Mouse (Mus musculus) ES-E14 (cell line): Measurements from ENCODE around the gene Mras. TPM values are rescaled to one million over a fixed set of nuclear protein-coding genes. Genes with fewer than 3 reads are reported as not detected.

Source experiments
- DNase-seq: peaks from one replicate; pipeline ENCODE4 v3.0.0-alpha.2; 2013; ENCODE audit warnings: low read depth, low spot score
- H3K27ac ChIP-seq: 2 replicates; pipeline ENCODE4 v1.5.1; 2012; ENCODE audit warnings: low read depth, mild to moderate bottlenecking, low read length, moderate library complexity, mixed read lengths; ENCODE audit not compliant: poor library complexity, insufficient read depth, severe bottlenecking
- H3K36me3 ChIP-seq: 2 replicates; pipeline ENCODE4 v1.6.1; 2012; ENCODE audit warnings: mild to moderate bottlenecking, low read length, moderate library complexity, mixed read lengths; ENCODE audit not compliant: control insufficient read depth, poor library complexity, insufficient read depth, severe bottlenecking
- H3K4me1 ChIP-seq, 2 experiments: fragments of 150-350 bp in 1 of 2; sonication (generic) in 1 of 2; 2 replicates each; pipeline ENCODE4 v1.6.1; 2012; ENCODE audit warnings: low read length in 2 of 2, mild to moderate bottlenecking in 1 of 2, mixed read lengths in 1 of 2; ENCODE audit not compliant: control insufficient read depth in 2 of 2, insufficient read depth in 2 of 2, poor library complexity in 1 of 2
- H3K4me3 ChIP-seq, 2 experiments: fragments of 150-350 bp in 1 of 2; sonication (generic) in 1 of 2; 2 replicates each; pipeline ENCODE4 v1.5.1; 2012; ENCODE audit warnings: low read length in 2 of 2, low read depth in 1 of 2, mild to moderate bottlenecking in 1 of 2, mixed read lengths in 1 of 2; ENCODE audit not compliant: insufficient read depth in 1 of 2, poor library complexity in 1 of 2, severe bottlenecking in 1 of 2
- H3K9ac ChIP-seq: 2 replicates; pipeline ENCODE4 v1.6.1; 2012; ENCODE audit warnings: low read depth, mild to moderate bottlenecking, low read length, mixed read lengths; ENCODE audit not compliant: poor library complexity, insufficient read depth, severe bottlenecking
- H3K9me3 ChIP-seq: fragments of 150-350 bp; sonication (generic); 2 replicates; pipeline ENCODE4 v1.6.1; 2012; ENCODE audit warnings: low read depth, mild to moderate bottlenecking, low read length; ENCODE audit not compliant: control insufficient read depth, insufficient read depth
- CHD2 ChIP-seq: IDR thresholded peaks from 2 replicates; pipeline ENCODE4 v1.6.1; 2014; ENCODE audit warnings: mild to moderate bottlenecking, low read depth, low read length, inconsistent platforms
- HCFC1 ChIP-seq: IDR thresholded peaks from 2 replicates; pipeline ENCODE4 v1.6.1; 2012; ENCODE audit warnings: low read length, inconsistent platforms, borderline replicate concordance; ENCODE audit not compliant: insufficient read depth
- MAFK ChIP-seq: IDR thresholded peaks from 2 replicates; pipeline ENCODE4 v1.6.1; 2014; ENCODE audit warnings: mild to moderate bottlenecking, low read depth, low read length, inconsistent platforms; ENCODE audit not compliant: insufficient read depth
- ZC3H11A ChIP-seq: IDR thresholded peaks from 2 replicates; pipeline ENCODE4 v1.6.1; 2012; ENCODE audit warnings: low read depth, mild to moderate bottlenecking, inconsistent platforms, low read length, borderline replicate concordance
- ZNF384 ChIP-seq: IDR thresholded peaks from 2 replicates; pipeline ENCODE4 v1.6.1; 2012; ENCODE audit warnings: low read depth, low read length, inconsistent platforms
- in situ Hi-C, 2 experiments: fragments of 600-800 bp; cut with MboI; formaldehyde crosslinking; loops; one replicate each; pipeline ENCODE4 v1.15.1; 2025; ENCODE audit warnings: low sequenced_read_pairs in 2 of 2, inconsistent platforms in 1 of 2; ENCODE audit not compliant: unreplicated experiment in 2 of 2
- total RNA-seq: library from RNA; depleted of rRNA; stranded (reverse); fragments of 300-350 nt; gene quantifications from 2 replicates; pipeline ENCODE4 v1.2.3, GENCODE M21; 2012; rRNA removed

The Mras gene
- total RNA-seq, result 28.5 and 35.5 TPM in 2 replicates

GRCm38 (mm10) chr9:99437031-99437764 lies at the start of gene Mras:
Mras (minus strand) TSS chr9:99437381.
- H3K9me3 ChIP-seq, result no peaks in the 10 kb centered on the region
- DNase-seq, result no peak
- TF ChIP-seq HCFC1 (no peak), ZC3H11A (no peak), ZNF384 (no peak), MAFK (no peak), CHD2 (no peak)
- H3K9ac ChIP-seq, result peak within 1 kb of the TSS; percentile 74
- in situ Hi-C loops, result no loop called here
- peak within 1 kb of the TSS; percentile 64 to 89 for H3K4me3 ChIP-seq
- H3K27ac ChIP-seq, result no peak within 1 kb of the TSS
- H3K36me3 ChIP-seq, result no peaks in the 10 kb centered on the region
- peaks cover 8 to 11% of the 10 kb centered on the region in 2 experiments; a peak in 2 of 4 replicates for H3K4me1 ChIP-seq

DNA sequence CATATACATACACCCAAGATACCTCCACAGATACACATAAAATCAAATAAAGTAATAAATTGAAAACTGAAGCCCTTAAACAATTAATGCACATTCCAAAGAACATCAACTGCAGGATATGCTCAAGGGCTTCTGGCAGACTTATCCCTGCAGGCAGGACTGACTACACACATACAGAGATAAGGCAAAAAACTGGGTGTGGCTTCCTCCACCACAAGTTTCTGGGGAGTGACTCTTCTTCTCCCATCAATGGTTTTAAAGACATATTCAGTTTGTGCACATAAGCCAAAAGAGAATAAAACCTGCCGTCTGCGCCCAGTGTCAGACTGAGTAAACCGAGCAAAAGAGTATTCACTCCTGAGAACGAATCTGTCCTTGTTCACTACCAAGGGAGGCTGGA lies 48.0 kb upstream of the Mras start:
- in situ Hi-C loops, result no loop called here
- TF ChIP-seq ZC3H11A (no peak), HCFC1 (no peak), ZNF384 (no peak), CHD2 (no peak), MAFK (no peak)
- Histone ChIP-seq H3K36me3 (peaks cover 18% of the 10 kb centered on the region), H3K4me3 (no peak overlapping the region), H3K27ac (no peak overlapping the region), H3K9ac (no peak overlapping the region), H3K9me3 (no peaks in the 10 kb centered on the region), H3K4me1 (peaks cover 4 to 7% of the 10 kb centered on the region in 2 experiments; a peak in 3 of 4 replicates)
- no peak for DNase-seq

GRCm38 (mm10) chr9:99484632-99485031 lies 47.5 kb upstream of the Mras start:
- no peak overlapping the region for H3K4me3 ChIP-seq
- peaks cover 14% of the 10 kb centered on the region; the same call in 1 of the 2 replicates for H3K36me3 ChIP-seq
- H3K27ac ChIP-seq, result no peak overlapping the region
- no peak for TF ChIP-seq CHD2
- no peak for TF ChIP-seq HCFC1
- TF ChIP-seq ZNF384, result no peak
- no peak for TF ChIP-seq MAFK
- TF ChIP-seq ZC3H11A, result no peak
- H3K9me3 ChIP-seq, result no peaks in the 10 kb centered on the region
- no peak for DNase-seq
- H3K4me1 ChIP-seq, result peaks cover 1 to 10% of the 10 kb centered on the region in 2 experiments; a peak in 2 of 4 replicates
- in situ Hi-C loops, result no loop called here
- no peak overlapping the region for H3K9ac ChIP-seq

GRCm38 (mm10) chr9:99483191-99483590 lies 46.0 kb upstream of the Mras start:
- Histone ChIP-seq H3K9ac (no peak overlapping the region), H3K4me3 (no peak overlapping the region), H3K9me3 (no peaks in the 10 kb centered on the region), H3K36me3 (peaks cover 11% of the 10 kb centered on the region; the same call in 1 of the 2 replicates), H3K4me1 (peaks cover 1 to 12% of the 10 kb centered on the region in 2 experiments; a peak in 2 of 4 replicates), H3K27ac (no peak overlapping the region)
- DNase-seq, result no peak
- TF ChIP-seq ZNF384 (no peak), ZC3H11A (no peak), CHD2 (no peak), MAFK (no peak), HCFC1 (no peak)
- in situ Hi-C loops, result no loop called here
